Mouse (Mus musculus) liver, embryonic 16.5 days (tissue): ENCODE measurements around the gene Olfr1164. TPM values are rescaled to one million over a fixed set of nuclear protein-coding genes. Genes with fewer than 3 reads are reported as not detected.

ENCODE experiments used
- ATAC-seq: fragments of 200-750 bp; cut with Nextera tagmentation; 2 replicates; pipeline ENCODE4 v1.8.0; 2017; ENCODE audit warnings: low read depth, mild to moderate bottlenecking, moderate number of reproducible peaks, moderate library complexity
- H3K27ac ChIP-seq: fragments of 300-500 bp; sonication (generic); 2 replicates; pipeline ENCODE4 v1.5.1; 2014; ENCODE audit warnings: mild to moderate bottlenecking, low read length
- H3K27me3 ChIP-seq: fragments of 300-500 bp; sonication (generic); 2 replicates; pipeline ENCODE4 v1.6.1; 2014; ENCODE audit warnings: low read depth, low read length, mixed read lengths; ENCODE audit not compliant: control insufficient read depth, insufficient read depth
- H3K36me3 ChIP-seq: fragments of 300-500 bp; sonication (generic); 2 replicates; pipeline ENCODE4 v1.6.1; 2014; ENCODE audit warnings: mild to moderate bottlenecking; ENCODE audit not compliant: control insufficient read depth, insufficient read depth
- H3K4me1 ChIP-seq: fragments of 300-500 bp; sonication (generic); 2 replicates; pipeline ENCODE4 v1.6.1; 2014; ENCODE audit warnings: low read depth, low read length, mixed read lengths; ENCODE audit not compliant: control insufficient read depth
- H3K4me2 ChIP-seq: fragments of 300-500 bp; sonication (generic); 2 replicates; pipeline ENCODE4 v1.6.1; 2014; ENCODE audit warnings: low read depth, low read length, mixed read lengths
- H3K4me3 ChIP-seq: fragments of 300-500 bp; sonication (generic); 2 replicates; pipeline ENCODE4 v1.5.1; 2014; ENCODE audit warnings: low read depth, mild to moderate bottlenecking, low read length
- H3K9ac ChIP-seq: fragments of 300-500 bp; sonication (generic); 2 replicates; pipeline ENCODE4 v1.6.1; 2014; ENCODE audit warnings: low read depth, low read length
- H3K9me3 ChIP-seq: fragments of 300-500 bp; sonication (generic); replicated peaks from 2 replicates; pipeline ENCODE4 v1.6.1; 2016; ENCODE audit warnings: low read length; ENCODE audit not compliant: control insufficient read depth
- WGBS: fragments of 180-500 bp; shearing (Covaris S2); extraction: QIAGEN DNeasy Blood & Tissue Kit; methylation state at CpG from one replicate; pipeline ENCODE4 v1.1.7; 2014; ENCODE audit not compliant: insufficient replicate concordance; 5-methylcytosine and 5-hydroxymethylcytosine counted together
- polyA plus RNA-seq: library from polyadenylated mRNA; unstranded; fragments of >200 nt; fragmentation: Nextera tagmentation; extraction: Ambion mirVana; gene quantifications from 2 replicates; pipeline ENCODE4 v1.2.1, GENCODE M21; 2015

Olfr1164 gene
- not detected in 2 replicates for polyA plus RNA-seq

DNA sequence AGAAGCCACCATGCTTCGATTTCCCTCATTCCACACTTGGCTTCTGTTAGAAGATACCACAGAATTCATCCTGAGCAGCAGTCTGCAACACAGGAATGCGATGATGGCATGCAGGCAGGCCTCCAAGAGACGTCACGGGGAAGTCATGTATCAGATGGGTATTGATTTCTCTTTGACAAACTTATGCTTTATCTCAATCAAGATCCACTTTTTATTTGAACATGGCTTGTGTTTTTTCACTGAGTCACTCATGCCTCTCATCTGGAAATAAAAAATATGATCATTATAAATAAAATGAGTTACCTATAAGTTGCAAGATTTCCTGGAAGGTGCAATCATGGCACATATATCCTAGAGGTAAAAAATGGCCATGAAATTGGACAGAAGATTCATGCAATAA, at the start of gene Olfr1164:
TSS of gene Olfr1164 (minus strand) at position 101 of the 400 bp plus-strand sequence.
- Histone ChIP-seq H3K27me3 (no peaks in the 10 kb centered on the region), H3K4me3 (no peak within 1 kb of the TSS), H3K27ac (no peak within 1 kb of the TSS), H3K4me2 (no peak within 1 kb of the TSS), H3K9me3 (no peaks in the 10 kb centered on the region), H3K9ac (no peak within 1 kb of the TSS), H3K36me3 (no peaks in the 10 kb centered on the region), H3K4me1 (no peaks in the 10 kb centered on the region)
- WGBS, result 49% methylated on average over 4 of the region's 4 CpGs
- ATAC-seq, result no peak

GRCm38 (mm10) chr2:88128172-88128571, 34.4 kb upstream of the Olfr1164 start, which contains the start of gene Olfr1166:
Gene Olfr1166, minus strand, starts transcription at chr2:88128272.
- H3K36me3 ChIP-seq, result no peaks in the 10 kb centered on the region

DNA sequence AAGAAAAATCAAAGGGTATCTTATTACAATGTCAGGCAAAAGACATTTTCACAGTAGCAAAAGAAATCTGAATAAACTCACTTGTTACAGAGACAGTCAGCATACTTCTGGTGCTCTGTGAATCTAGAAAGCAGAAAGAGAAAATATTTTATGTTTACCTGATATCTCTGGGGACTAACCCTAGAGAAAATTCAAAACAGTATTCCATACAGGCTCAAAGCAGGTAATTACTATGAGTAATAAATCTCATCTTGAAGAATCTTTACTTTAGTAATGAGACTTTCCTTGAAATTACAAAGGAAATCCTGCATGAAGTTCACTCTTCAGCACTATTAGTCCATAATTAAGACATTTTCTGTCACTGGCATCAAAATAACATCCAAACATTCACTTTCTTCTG, 22.0 kb downstream of the Olfr1164 start, which contains the start of gene Olfr1163:
TSS of gene Olfr1163 (minus strand) at position 101 of the 400 bp plus-strand sequence.
- Histone ChIP-seq H3K4me3 (no peak within 1 kb of the TSS), H3K4me1 (no peaks in the 10 kb centered on the region), H3K27ac (no peak within 1 kb of the TSS), H3K4me2 (no peak within 1 kb of the TSS), H3K9ac (no peak within 1 kb of the TSS), H3K27me3 (no peaks in the 10 kb centered on the region), H3K36me3 (no peaks in the 10 kb centered on the region), H3K9me3 (no peaks in the 10 kb centered on the region)
- no peak for ATAC-seq

More at GRCm38 (mm10) chr2:88128172-88128571, 34.4 kb upstream of the Olfr1164 start, which contains the start of gene Olfr1166:
- no peak within 1 kb of the TSS for H3K9ac ChIP-seq
- 73% methylated on average over 1 of the region's 1 CpGs for WGBS
- no peak within 1 kb of the TSS for H3K4me3 ChIP-seq
- H3K9me3 ChIP-seq, result no peaks in the 10 kb centered on the region
- no peak within 1 kb of the TSS for H3K4me2 ChIP-seq
- no peak within 1 kb of the TSS for H3K27ac ChIP-seq
- ATAC-seq, result no peak
- H3K27me3 ChIP-seq, result no peaks in the 10 kb centered on the region
- H3K4me1 ChIP-seq, result no peaks in the 10 kb centered on the region

- Histone ChIP-seq H3K9ac (no peak overlapping the region), H3K4me3 (no peak overlapping the region), H3K9me3 (no peaks in the 10 kb centered on the region), H3K27ac (no peak overlapping the region), H3K27me3 (no peaks in the 10 kb centered on the region), H3K4me1 (no peaks in the 10 kb centered on the region), H3K4me2 (no peak overlapping the region), H3K36me3 (no peaks in the 10 kb centered on the region)
- ATAC-seq, result no peak
- WGBS, result 54% methylated on average over 2 of the region's 2 CpGs
These were observed 30.2 kb downstream of the Olfr1164 start for GRCm38 (mm10) chr2:88063587-88063986.

GRCm38 (mm10) chr2:88051029-88051428, 42.7 kb downstream of the Olfr1164 start, which contains the start of gene Olfr1162:
Gene Olfr1162, minus strand, starts transcription at chr2:88051129.
- no peak within 1 kb of the TSS for H3K4me2 ChIP-seq
- 56% methylated on average over 1 of the region's 1 CpGs for WGBS

More at GRCm38 (mm10) chr2:88051029-88051428, 42.7 kb downstream of the Olfr1164 start, which contains the start of gene Olfr1162:
- no peak within 1 kb of the TSS for H3K9ac ChIP-seq
- H3K36me3 ChIP-seq, result no peaks in the 10 kb centered on the region
- no peaks in the 10 kb centered on the region for H3K9me3 ChIP-seq
- no peak for ATAC-seq
- H3K27me3 ChIP-seq, result no peaks in the 10 kb centered on the region
- H3K4me3 ChIP-seq, result no peak within 1 kb of the TSS
- no peak within 1 kb of the TSS for H3K27ac ChIP-seq
- H3K4me1 ChIP-seq, result no peaks in the 10 kb centered on the region

Other genes starting within 250 kb of the Olfr1164 start
- not detected in 2 replicates for gene Olfr1150-ps1, start 250.0 kb downstream of the Olfr1164 start, polyA plus RNA-seq
- gene Olfr1151, start 238.1 kb downstream of the Olfr1164 start, polyA plus RNA-seq, result not detected in 2 replicates
- gene Olfr1152, start 227.5 kb downstream of the Olfr1164 start, polyA plus RNA-seq, result not detected in 2 replicates
- not detected in 2 replicates for gene Olfr1153, start 199.0 kb downstream of the Olfr1164 start, polyA plus RNA-seq
- gene Olfr1154, start 188.8 kb downstream of the Olfr1164 start, polyA plus RNA-seq, result not detected in 2 replicates
- not detected in 2 replicates for gene Olfr1155, start 148.8 kb downstream of the Olfr1164 start, polyA plus RNA-seq
- gene Olfr1156, start 140.9 kb downstream of the Olfr1164 start, polyA plus RNA-seq, result not detected in 2 replicates
- gene Olfr1157, start 125.7 kb downstream of the Olfr1164 start, polyA plus RNA-seq, result not detected in 2 replicates
- gene Olfr74, start 119.3 kb downstream of the Olfr1164 start, polyA plus RNA-seq, result not detected in 2 replicates
- not detected in 2 replicates for gene Olfr1158, start 103.9 kb downstream of the Olfr1164 start, polyA plus RNA-seq
- not detected in 2 replicates for gene Olfr1160, start 85.7 kb downstream of the Olfr1164 start, polyA plus RNA-seq
- not detected in 2 replicates for gene Olfr1161, start 71.2 kb downstream of the Olfr1164 start, polyA plus RNA-seq
- not detected in 2 replicates for gene Olfr73, start 56.3 kb downstream of the Olfr1164 start, polyA plus RNA-seq
- not detected in 2 replicates for gene Olfr1162, start 42.8 kb downstream of the Olfr1164 start, polyA plus RNA-seq
- gene Olfr1163, start 22.1 kb downstream of the Olfr1164 start, polyA plus RNA-seq, result not detected in 2 replicates
- not detected in 2 replicates for gene Olfr1166, start 34.3 kb upstream of the Olfr1164 start, polyA plus RNA-seq
- not detected in 2 replicates for gene Olfr1167, start 61.2 kb upstream of the Olfr1164 start, polyA plus RNA-seq
- gene Olfr1168, start 87.9 kb upstream of the Olfr1164 start, polyA plus RNA-seq, result not detected in 2 replicates
- not detected in 2 replicates for gene Olfr1170, start 134.4 kb upstream of the Olfr1164 start, polyA plus RNA-seq
- gene Olfr1173, start 185.9 kb upstream of the Olfr1164 start, polyA plus RNA-seq, result not detected in 2 replicates
- gene Olfr1174-ps, start 221.2 kb upstream of the Olfr1164 start, polyA plus RNA-seq, result not detected in 2 replicates
- not detected in 2 replicates for gene Olfr1175-ps, start 233.2 kb upstream of the Olfr1164 start, polyA plus RNA-seq
- gene Olfr1176, start 242.8 kb upstream of the Olfr1164 start, polyA plus RNA-seq, result not detected in 2 replicates